Mouse (Mus musculus): ENCODE measurements around the gene Slc39a5. TPM values are rescaled to one million over a fixed set of nuclear protein-coding genes. Genes with fewer than 3 reads are reported as not detected.

The Slc39a5 gene
- 0.10 and 0.25 TPM in 2 replicates for polyA plus RNA-seq (2015; fragmentation: Nextera tagmentation; extraction: Ambion mirVana)

DNA sequence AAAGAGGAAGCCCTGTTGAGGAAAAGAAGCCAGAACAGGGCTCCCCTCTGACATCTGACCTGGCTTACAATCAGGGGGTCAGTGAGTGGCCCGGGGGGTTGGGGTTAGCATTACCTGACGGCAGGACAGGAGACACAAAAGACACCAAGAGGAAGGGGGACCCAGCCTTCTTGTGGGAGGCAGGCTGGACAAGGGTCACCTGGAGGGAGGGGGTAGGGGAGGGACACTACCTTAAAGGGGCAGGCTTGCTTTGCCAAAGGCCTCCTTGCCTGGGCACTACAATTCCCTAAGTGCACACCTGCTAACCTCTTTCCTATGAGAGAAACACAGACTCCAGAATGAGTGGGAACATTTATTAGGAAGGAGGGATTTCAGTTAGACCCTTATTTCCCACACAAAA, at the start of gene Slc39a5:
Slc39a5 (minus strand) TSS at position 174 of the 400 bp plus-strand sequence.
- H3K9me3 ChIP-seq (ENCODE audit: control insufficient read depth, low read length): no peaks in the 10 kb centered on the region
- H3K27me3 ChIP-seq (replicated peaks; ENCODE audit: control insufficient read depth, insufficient read depth, low read length): no peaks in the 10 kb centered on the region
- no peak within 1 kb of the TSS for H3K4me3 ChIP-seq (replicated peaks; ENCODE audit: low read length)
- no peak within 1 kb of the TSS for H3K4me2 ChIP-seq (ENCODE audit: low read length)
- no peak for ATAC-seq
- 17% methylated on average over 2 of the region's 2 CpGs for WGBS
- H3K4me1 ChIP-seq (replicated peaks; ENCODE audit: control insufficient read depth, insufficient read depth, low read length): no peaks in the 10 kb centered on the region
- H3K27ac ChIP-seq (ENCODE audit: low read length): no peak within 1 kb of the TSS
- H3K9ac ChIP-seq (replicated peaks; ENCODE audit: low read depth, low read length): no peak within 1 kb of the TSS
- H3K36me3 ChIP-seq (ENCODE audit: control insufficient read depth, insufficient read depth): no peaks in the 10 kb centered on the region

GRCm38 (mm10) chr10:128445407-128445806, 44.4 kb upstream of the Slc39a5 start:
- 96% methylated on average over 4 of the region's 4 CpGs for WGBS
- Histone ChIP-seq H3K27me3 (replicated peaks; ENCODE audit: control insufficient read depth, insufficient read depth, low read length) (no peaks in the 10 kb centered on the region), H3K9ac (replicated peaks; ENCODE audit: low read depth, low read length) (no peak overlapping the region), H3K4me2 (ENCODE audit: low read length) (no peak overlapping the region), H3K4me3 (replicated peaks; ENCODE audit: low read length) (no peak overlapping the region), H3K9me3 (ENCODE audit: control insufficient read depth, low read length) (no peaks in the 10 kb centered on the region), H3K4me1 (replicated peaks; ENCODE audit: control insufficient read depth, insufficient read depth, low read length) (no peaks in the 10 kb centered on the region), H3K27ac (ENCODE audit: low read length) (no peak overlapping the region), H3K36me3 (ENCODE audit: control insufficient read depth, insufficient read depth) (peaks cover 7% of the 10 kb centered on the region; the same call in 1 of the 2 replicates)
- no peak for ATAC-seq

DNA sequence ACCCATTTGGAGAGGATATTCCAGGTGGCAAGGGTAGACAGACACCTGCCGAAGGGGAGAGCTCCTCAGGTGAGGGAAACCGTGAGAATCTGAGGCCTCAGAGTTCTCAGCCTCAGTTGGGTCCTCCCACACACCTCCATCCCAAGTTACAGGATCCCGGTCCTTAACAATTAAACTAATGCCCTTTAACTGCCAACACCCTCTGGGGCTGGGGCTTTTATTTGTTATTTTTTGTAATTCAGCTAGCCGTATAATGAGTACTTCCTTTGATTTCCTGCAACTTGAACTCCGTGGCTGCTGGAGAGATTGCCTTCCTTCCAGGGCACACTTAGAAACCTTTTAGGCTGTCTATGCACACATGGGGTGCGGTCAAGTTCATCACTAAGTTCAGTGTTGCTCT, 43.3 kb upstream of the Slc39a5 start:
- WGBS: 76% methylated on average over 6 of the region's 6 CpGs

DNA sequence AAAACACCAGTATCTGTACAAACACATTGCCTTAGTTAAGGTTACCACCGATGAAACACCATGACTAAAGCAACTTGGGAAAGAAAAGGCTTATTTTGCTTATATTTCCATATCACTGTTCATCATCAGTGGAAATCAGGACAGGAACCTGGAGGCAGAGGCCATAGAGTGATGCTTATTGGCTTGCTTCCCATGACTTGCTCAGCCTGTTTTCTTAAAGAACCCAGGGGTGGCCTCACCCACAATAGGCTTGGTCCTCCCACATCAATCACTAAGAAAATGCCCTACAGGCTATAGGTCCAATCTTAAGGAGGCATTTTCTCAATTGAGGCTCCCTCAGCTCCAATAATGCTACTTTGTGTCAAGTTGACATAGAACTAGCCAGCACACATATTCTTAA, 41.7 kb upstream of the Slc39a5 start:
- no peak for ATAC-seq
- no peak overlapping the region for H3K4me3 ChIP-seq (replicated peaks; ENCODE audit: low read length)
- no peaks in the 10 kb centered on the region for H3K27me3 ChIP-seq (replicated peaks; ENCODE audit: control insufficient read depth, insufficient read depth, low read length)
- no peaks in the 10 kb centered on the region for H3K9me3 ChIP-seq (ENCODE audit: control insufficient read depth, low read length)
- H3K27ac ChIP-seq (ENCODE audit: low read length): no peak overlapping the region
- 83% methylated on average over 1 of the region's 1 CpGs for WGBS
- no peak overlapping the region for H3K4me2 ChIP-seq (ENCODE audit: low read length)
- H3K4me1 ChIP-seq (replicated peaks; ENCODE audit: control insufficient read depth, insufficient read depth, low read length): no peaks in the 10 kb centered on the region
- H3K36me3 ChIP-seq (ENCODE audit: control insufficient read depth, insufficient read depth): peaks cover 17% of the 10 kb centered on the region
- H3K9ac ChIP-seq (replicated peaks; ENCODE audit: low read depth, low read length): no peak overlapping the region

More for the DNA sequence above, 43.3 kb upstream of the Slc39a5 start:
- Histone ChIP-seq H3K4me1 (replicated peaks; ENCODE audit: control insufficient read depth, insufficient read depth, low read length) (no peaks in the 10 kb centered on the region), H3K27me3 (replicated peaks; ENCODE audit: control insufficient read depth, insufficient read depth, low read length) (no peaks in the 10 kb centered on the region), H3K4me2 (ENCODE audit: low read length) (no peak overlapping the region), H3K9ac (replicated peaks; ENCODE audit: low read depth, low read length) (no peak overlapping the region), H3K9me3 (ENCODE audit: control insufficient read depth, low read length) (no peaks in the 10 kb centered on the region), H3K36me3 (ENCODE audit: control insufficient read depth, insufficient read depth) (peaks cover 11% of the 10 kb centered on the region), H3K4me3 (replicated peaks; ENCODE audit: low read length) (no peak overlapping the region), H3K27ac (ENCODE audit: low read length) (no peak overlapping the region)
- ATAC-seq: no peak

DNA sequence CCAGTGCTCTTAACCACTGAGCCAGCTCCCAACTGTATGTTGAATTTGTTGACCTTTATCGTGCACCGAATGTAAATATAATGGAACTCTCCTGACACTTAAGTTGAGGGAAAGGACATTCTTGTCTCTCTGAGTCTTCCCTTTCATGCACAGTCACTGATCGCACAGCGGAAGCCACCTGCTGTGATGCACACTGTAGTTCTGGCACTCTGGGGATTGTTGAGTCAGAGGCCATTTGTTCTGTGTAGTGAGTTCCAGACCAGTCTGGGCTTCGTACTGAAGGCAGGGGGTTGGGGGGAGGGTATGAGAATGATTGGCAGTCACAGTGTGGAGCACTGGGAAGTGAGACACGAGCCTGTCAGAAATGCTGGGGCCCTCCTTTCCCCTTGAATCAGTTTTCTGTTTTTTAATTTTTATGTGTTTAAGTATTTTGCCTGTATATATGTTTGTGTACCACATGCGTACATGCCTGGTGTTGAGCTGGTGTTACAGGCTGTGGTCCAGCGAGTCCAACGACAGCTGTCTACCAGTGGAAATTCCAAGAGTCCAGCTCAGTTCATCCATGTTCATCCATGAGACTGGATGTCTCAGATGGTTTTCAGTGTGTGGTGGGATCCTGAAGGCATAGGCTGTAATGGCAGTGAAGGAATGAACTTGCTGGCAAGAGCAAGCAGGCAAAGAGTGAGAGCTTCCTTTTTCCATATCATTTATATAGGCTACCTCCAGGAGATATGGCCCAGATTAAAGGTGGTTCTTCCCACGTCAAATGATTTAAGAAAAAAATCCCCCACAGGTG, 40.5 kb upstream of the Slc39a5 start:
- no peak overlapping the region for H3K4me3 ChIP-seq (replicated peaks; ENCODE audit: low read length)
- no peak overlapping the region for H3K4me2 ChIP-seq (ENCODE audit: low read length)
- no peak overlapping the region for H3K27ac ChIP-seq (ENCODE audit: low read length)
- ATAC-seq: peak; percentile 43; the same call in 1 of the 2 replicates
- 83% methylated on average over 10 of the region's 10 CpGs for WGBS
- no peak overlapping the region for H3K9ac ChIP-seq (replicated peaks; ENCODE audit: low read depth, low read length)
- H3K27me3 ChIP-seq (replicated peaks; ENCODE audit: control insufficient read depth, insufficient read depth, low read length): no peaks in the 10 kb centered on the region
- no peaks in the 10 kb centered on the region for H3K4me1 ChIP-seq (replicated peaks; ENCODE audit: control insufficient read depth, insufficient read depth, low read length)
- peaks cover 23% of the 10 kb centered on the region for H3K36me3 ChIP-seq (ENCODE audit: control insufficient read depth, insufficient read depth)
- H3K9me3 ChIP-seq (ENCODE audit: control insufficient read depth, low read length): no peaks in the 10 kb centered on the region

DNA sequence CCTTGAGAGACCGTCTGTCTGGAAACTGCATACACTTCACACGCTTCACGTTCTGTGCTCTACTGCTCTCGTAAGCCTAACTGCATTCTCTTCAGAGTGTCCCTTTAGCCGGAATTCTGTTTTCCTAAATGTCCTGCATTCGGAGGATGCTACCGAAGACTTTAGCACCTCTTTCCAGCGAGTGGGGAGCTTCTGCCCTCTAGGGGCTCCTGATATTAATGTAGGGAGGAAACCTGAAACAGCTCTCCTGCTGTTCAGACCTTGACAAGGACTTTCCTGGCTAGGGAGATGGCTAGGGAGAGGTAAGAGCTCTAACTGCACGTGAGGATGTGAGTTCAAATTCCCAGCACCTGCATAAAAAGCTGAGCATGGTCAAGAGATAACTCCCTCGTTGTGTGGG, 39.4 kb upstream of the Slc39a5 start:
- Histone ChIP-seq H3K9me3 (ENCODE audit: control insufficient read depth, low read length) (no peaks in the 10 kb centered on the region), H3K27ac (ENCODE audit: low read length) (no peak overlapping the region), H3K4me3 (replicated peaks; ENCODE audit: low read length) (no peak overlapping the region), H3K9ac (replicated peaks; ENCODE audit: low read depth, low read length) (no peak overlapping the region), H3K4me2 (ENCODE audit: low read length) (no peak overlapping the region), H3K27me3 (replicated peaks; ENCODE audit: control insufficient read depth, insufficient read depth, low read length) (no peaks in the 10 kb centered on the region), H3K36me3 (ENCODE audit: control insufficient read depth, insufficient read depth) (peaks cover 33% of the 10 kb centered on the region), H3K4me1 (replicated peaks; ENCODE audit: control insufficient read depth, insufficient read depth, low read length) (no peaks in the 10 kb centered on the region)
- no peak for ATAC-seq
- 64% methylated on average over 10 of the region's 10 CpGs for WGBS

DNA sequence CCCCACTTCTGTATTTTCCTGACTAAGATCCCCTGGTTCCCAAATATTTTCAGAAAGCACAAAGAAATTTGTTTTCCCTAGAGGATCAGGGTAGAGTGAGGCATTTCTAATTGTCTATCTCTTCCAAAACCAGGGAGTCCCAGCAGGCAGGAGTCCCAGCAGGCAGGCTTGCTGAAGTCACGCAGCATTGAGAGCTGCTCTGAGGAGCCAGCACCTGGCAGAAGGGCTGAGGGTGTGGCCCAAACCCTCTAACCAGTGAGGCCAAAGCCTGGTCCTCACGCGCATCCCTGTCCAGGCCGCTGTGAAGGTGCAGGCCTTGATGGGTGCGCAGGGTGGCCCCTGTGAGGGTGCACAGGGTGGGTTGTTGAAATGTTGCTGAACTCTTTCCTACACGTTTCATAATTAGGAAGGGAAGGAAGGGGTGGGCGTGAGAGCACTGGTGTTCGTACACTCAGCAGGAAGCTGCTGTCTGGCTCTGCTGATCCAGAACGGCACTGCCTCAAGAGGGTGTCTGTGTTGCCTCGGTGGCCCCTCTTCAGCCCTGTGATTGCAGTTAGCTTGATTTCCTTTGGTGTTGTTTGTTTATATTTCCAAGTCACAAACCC, 37.7 kb upstream of the Slc39a5 start:
- Histone ChIP-seq H3K9ac (replicated peaks; ENCODE audit: low read depth, low read length) (no peak overlapping the region), H3K4me2 (ENCODE audit: low read length) (no peak overlapping the region), H3K4me3 (replicated peaks; ENCODE audit: low read length) (no peak overlapping the region), H3K27ac (ENCODE audit: low read length) (no peak overlapping the region), H3K4me1 (replicated peaks; ENCODE audit: control insufficient read depth, insufficient read depth, low read length) (no peaks in the 10 kb centered on the region), H3K27me3 (replicated peaks; ENCODE audit: control insufficient read depth, insufficient read depth, low read length) (no peaks in the 10 kb centered on the region), H3K36me3 (ENCODE audit: control insufficient read depth, insufficient read depth) (peaks cover 35% of the 10 kb centered on the region), H3K9me3 (ENCODE audit: control insufficient read depth, low read length) (no peaks in the 10 kb centered on the region)
- no peak for ATAC-seq
- WGBS: 88% methylated on average over 10 of the region's 10 CpGs

- 87% methylated on average over 8 of the region's 8 CpGs for WGBS
- no peak overlapping the region for H3K9ac ChIP-seq (replicated peaks; ENCODE audit: low read depth, low read length)
- no peak overlapping the region for H3K4me2 ChIP-seq (ENCODE audit: low read length)
- no peaks in the 10 kb centered on the region for H3K27me3 ChIP-seq (replicated peaks; ENCODE audit: control insufficient read depth, insufficient read depth, low read length)
- H3K4me1 ChIP-seq (replicated peaks; ENCODE audit: control insufficient read depth, insufficient read depth, low read length): no peaks in the 10 kb centered on the region
- no peak overlapping the region for H3K4me3 ChIP-seq (replicated peaks; ENCODE audit: low read length)
- no peak for ATAC-seq
- H3K36me3 ChIP-seq (ENCODE audit: control insufficient read depth, insufficient read depth): peaks cover 36% of the 10 kb centered on the region
- no peaks in the 10 kb centered on the region for H3K9me3 ChIP-seq (ENCODE audit: control insufficient read depth, low read length)
- no peak overlapping the region for H3K27ac ChIP-seq (ENCODE audit: low read length)
Measured at GRCm38 (mm10) chr10:128436376-128436775, 35.3 kb upstream of the Slc39a5 start.

- H3K27ac ChIP-seq (ENCODE audit: low read length): no peak overlapping the region
- no peaks in the 10 kb centered on the region for H3K27me3 ChIP-seq (replicated peaks; ENCODE audit: control insufficient read depth, insufficient read depth, low read length)
- no peak overlapping the region for H3K4me3 ChIP-seq (replicated peaks; ENCODE audit: low read length)
- no peak for ATAC-seq
- peaks cover 37% of the 10 kb centered on the region for H3K36me3 ChIP-seq (ENCODE audit: control insufficient read depth, insufficient read depth)
- no peak overlapping the region for H3K4me2 ChIP-seq (ENCODE audit: low read length)
- H3K4me1 ChIP-seq (replicated peaks; ENCODE audit: control insufficient read depth, insufficient read depth, low read length): no peaks in the 10 kb centered on the region
- no peak overlapping the region for H3K9ac ChIP-seq (replicated peaks; ENCODE audit: low read depth, low read length)
- WGBS: 87% methylated on average over 5 of the region's 5 CpGs
- H3K9me3 ChIP-seq (ENCODE audit: control insufficient read depth, low read length): no peaks in the 10 kb centered on the region
Measured at GRCm38 (mm10) chr10:128435873-128436272, 34.8 kb upstream of the Slc39a5 start.

Data from forebrain, embryonic 16.5 days (tissue).